Mouse (Mus musculus): Measurements from ENCODE around the gene Ankrd13d. TPM values are rescaled to one million over a fixed set of nuclear protein-coding genes. Genes with fewer than 3 reads are reported as not detected.

Ankrd13d gene
- polyA plus RNA-seq, 1 experiment from 2014 or later = 16.3 TPM

- WGBS = 80% methylated on average over 4 of the region's 4 CpGs
- no peak overlapping the region for H3K4me3 ChIP-seq (ENCODE audit: low read depth, low read length)
- no peaks in the 10 kb centered on the region for H3K27me3 ChIP-seq (replicated peaks; ENCODE audit: control insufficient read depth, insufficient read depth, low read length)
- H3K27ac ChIP-seq (ENCODE audit: low read depth, low read length) = no peak overlapping the region
- H3K4me1 ChIP-seq (ENCODE audit: control insufficient read depth, insufficient read depth, low read length) = no peaks in the 10 kb centered on the region
- no peak overlapping the region for H3K4me2 ChIP-seq (ENCODE audit: low read length)
- ATAC-seq = no peak
- H3K9ac ChIP-seq (ENCODE audit: low read length) = no peak overlapping the region
- H3K36me3 ChIP-seq (ENCODE audit: control insufficient read depth, insufficient read depth, low read length) = peaks cover 85% of the 10 kb centered on the region
- no peak for DNase-seq (ENCODE audit: low spot score)
- H3K9me3 ChIP-seq (replicated peaks; ENCODE audit: control insufficient read depth, low read length) = no peaks in the 10 kb centered on the region
Observed at GRCm38 (mm10) chr19:4319272-4319671, 36.3 kb upstream of the Ankrd13d start.

DNA sequence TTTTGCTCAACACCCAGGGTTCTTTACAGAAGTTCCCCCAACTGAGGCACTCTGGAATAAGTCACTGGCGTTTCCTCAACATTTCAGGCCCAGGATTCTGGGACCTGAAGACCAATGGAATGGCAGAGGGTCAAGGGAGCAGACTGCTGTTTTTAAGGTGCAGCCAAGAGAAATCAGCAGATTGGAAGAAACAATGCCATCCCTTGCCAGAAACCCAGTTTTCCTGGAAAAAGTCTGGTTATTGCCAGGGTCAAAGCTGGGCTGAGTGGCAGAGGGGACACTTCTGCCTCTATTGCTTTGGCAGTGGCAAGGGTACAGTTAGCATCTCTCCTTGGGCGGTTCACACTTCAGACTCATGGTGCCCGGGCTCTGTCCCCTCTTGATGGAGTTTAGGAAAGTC lies 34.2 kb upstream of the Ankrd13d start:
- Histone ChIP-seq H3K4me3 (ENCODE audit: low read depth, low read length) (no peak overlapping the region), H3K4me2 (ENCODE audit: low read length) (no peak overlapping the region), H3K9ac (ENCODE audit: low read length) (no peak overlapping the region), H3K9me3 (replicated peaks; ENCODE audit: control insufficient read depth, low read length) (no peaks in the 10 kb centered on the region), H3K27ac (ENCODE audit: low read depth, low read length) (no peak overlapping the region), H3K36me3 (ENCODE audit: control insufficient read depth, insufficient read depth, low read length) (peaks cover 73% of the 10 kb centered on the region), H3K27me3 (replicated peaks; ENCODE audit: control insufficient read depth, insufficient read depth, low read length) (no peaks in the 10 kb centered on the region), H3K4me1 (ENCODE audit: control insufficient read depth, insufficient read depth, low read length) (no peaks in the 10 kb centered on the region)
- ATAC-seq = no peak
- WGBS = 88% methylated on average over 3 of the region's 3 CpGs
- DNase-seq (ENCODE audit: low spot score) = no peak

DNA sequence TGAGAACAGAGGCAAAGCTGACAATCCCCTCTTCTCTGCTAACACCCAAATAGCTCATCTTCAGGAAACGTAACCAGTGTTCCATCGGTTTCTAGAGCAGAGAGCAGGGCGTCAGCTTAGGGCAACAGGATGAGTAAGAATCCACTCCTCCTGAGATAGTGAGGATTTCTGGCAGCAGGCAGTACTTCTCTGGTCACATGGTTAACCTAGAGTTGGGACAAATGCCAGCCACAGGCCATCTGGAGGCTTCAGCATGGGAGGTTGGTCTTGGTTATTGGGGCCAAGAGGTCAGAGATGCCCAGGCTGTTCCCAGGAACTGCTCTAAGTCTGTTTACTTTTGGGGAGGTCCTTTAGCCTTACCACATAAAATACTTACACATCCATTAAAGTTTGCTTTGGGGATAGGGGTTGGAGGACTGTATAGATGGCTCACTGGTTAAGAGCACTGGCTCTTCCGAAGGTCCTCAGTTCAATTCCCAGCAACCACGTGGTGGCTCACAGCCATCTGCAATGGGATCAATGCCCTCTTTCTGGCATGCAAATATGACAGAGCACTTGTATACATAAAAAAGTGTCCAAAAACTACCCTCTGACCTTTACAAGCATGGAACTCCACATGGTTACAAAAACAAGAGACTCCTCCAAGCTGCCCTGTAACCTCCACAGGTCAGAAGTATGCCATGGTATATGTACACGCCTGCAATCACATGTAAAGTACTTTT lies 32.4 kb upstream of the Ankrd13d start:
- DNase-seq (ENCODE audit: low spot score) (no peak), ATAC-seq (no peak)
- Histone ChIP-seq H3K9me3 (replicated peaks; ENCODE audit: control insufficient read depth, low read length) (no peaks in the 10 kb centered on the region), H3K27ac (ENCODE audit: low read depth, low read length) (no peak overlapping the region), H3K4me3 (ENCODE audit: low read depth, low read length) (no peak overlapping the region), H3K27me3 (replicated peaks; ENCODE audit: control insufficient read depth, insufficient read depth, low read length) (no peaks in the 10 kb centered on the region), H3K4me1 (ENCODE audit: control insufficient read depth, insufficient read depth, low read length) (no peaks in the 10 kb centered on the region), H3K9ac (ENCODE audit: low read length) (no peak overlapping the region), H3K36me3 (ENCODE audit: control insufficient read depth, insufficient read depth, low read length) (peaks cover 56% of the 10 kb centered on the region), H3K4me2 (ENCODE audit: low read length) (no peak overlapping the region)
- WGBS = 86% methylated on average over 6 of the region's 6 CpGs

DNA sequence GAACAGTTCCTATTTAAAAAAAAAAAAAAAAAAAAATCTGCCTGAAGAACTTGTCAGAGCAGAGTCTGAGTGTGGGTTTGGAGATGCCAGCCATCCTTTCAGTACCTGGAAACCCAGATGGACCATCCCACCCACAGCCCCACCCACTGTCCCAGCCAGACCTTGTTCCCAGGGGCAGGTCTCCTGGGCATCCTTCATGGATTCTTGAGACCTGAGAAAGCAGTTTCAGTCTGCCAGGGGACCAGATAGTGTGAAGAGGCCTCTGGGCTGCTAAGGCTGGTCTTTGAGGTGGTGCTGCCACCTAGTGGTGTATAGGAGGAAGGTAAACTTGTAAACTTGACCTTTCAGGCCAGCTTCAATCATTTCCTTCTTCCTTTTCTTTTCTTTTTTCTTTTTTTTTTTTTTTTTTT lies 26.8 kb upstream of the Ankrd13d start:
- no peak overlapping the region for H3K9ac ChIP-seq (ENCODE audit: low read length)
- ATAC-seq (no peak), DNase-seq (ENCODE audit: low spot score) (peak; percentile 85)
- no peaks in the 10 kb centered on the region for H3K9me3 ChIP-seq (replicated peaks; ENCODE audit: control insufficient read depth, low read length)
- H3K27me3 ChIP-seq (replicated peaks; ENCODE audit: control insufficient read depth, insufficient read depth, low read length) = no peaks in the 10 kb centered on the region
- no peak overlapping the region for H3K27ac ChIP-seq (ENCODE audit: low read depth, low read length)
- peaks cover 6% of the 10 kb centered on the region for H3K4me1 ChIP-seq (ENCODE audit: control insufficient read depth, insufficient read depth, low read length)
- no peak overlapping the region for H3K4me2 ChIP-seq (ENCODE audit: low read length)
- no peak overlapping the region for H3K4me3 ChIP-seq (ENCODE audit: low read depth, low read length)
- H3K36me3 ChIP-seq (ENCODE audit: control insufficient read depth, insufficient read depth, low read length) = peaks cover 9% of the 10 kb centered on the region

DNA sequence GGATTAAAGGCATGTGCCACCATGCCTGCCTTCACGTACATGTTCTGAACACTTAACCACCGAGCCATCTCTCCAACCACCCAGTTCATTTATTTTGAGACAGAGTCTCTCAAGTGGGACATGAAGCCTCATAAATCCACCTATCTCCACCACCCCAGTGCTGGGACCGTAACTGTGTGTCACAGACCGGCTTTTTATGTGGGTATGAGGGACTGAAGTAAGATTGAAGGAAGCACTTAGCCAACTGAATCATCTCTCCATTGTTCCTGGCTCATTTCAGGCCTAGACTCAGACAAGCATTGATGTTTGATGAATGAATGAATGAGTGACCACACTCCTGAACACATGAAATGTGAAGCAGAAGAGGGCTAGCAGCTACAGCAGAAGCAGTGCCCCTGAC lies 26.4 kb upstream of the Ankrd13d start:
- no peaks in the 10 kb centered on the region for H3K9me3 ChIP-seq (replicated peaks; ENCODE audit: control insufficient read depth, low read length)
- no peak for DNase-seq (ENCODE audit: low spot score)
- peaks cover 11% of the 10 kb centered on the region for H3K4me1 ChIP-seq (ENCODE audit: control insufficient read depth, insufficient read depth, low read length)
- peaks cover 9% of the 10 kb centered on the region for H3K36me3 ChIP-seq (ENCODE audit: control insufficient read depth, insufficient read depth, low read length)
- 92% methylated on average over 4 of the region's 4 CpGs for WGBS
- no peak overlapping the region for H3K9ac ChIP-seq (ENCODE audit: low read length)
- no peak overlapping the region for H3K4me2 ChIP-seq (ENCODE audit: low read length)
- H3K27ac ChIP-seq (ENCODE audit: low read depth, low read length) = no peak overlapping the region
- no peak for ATAC-seq
- H3K27me3 ChIP-seq (replicated peaks; ENCODE audit: control insufficient read depth, insufficient read depth, low read length) = no peaks in the 10 kb centered on the region
- H3K4me3 ChIP-seq (ENCODE audit: low read depth, low read length) = no peak overlapping the region

DNA sequence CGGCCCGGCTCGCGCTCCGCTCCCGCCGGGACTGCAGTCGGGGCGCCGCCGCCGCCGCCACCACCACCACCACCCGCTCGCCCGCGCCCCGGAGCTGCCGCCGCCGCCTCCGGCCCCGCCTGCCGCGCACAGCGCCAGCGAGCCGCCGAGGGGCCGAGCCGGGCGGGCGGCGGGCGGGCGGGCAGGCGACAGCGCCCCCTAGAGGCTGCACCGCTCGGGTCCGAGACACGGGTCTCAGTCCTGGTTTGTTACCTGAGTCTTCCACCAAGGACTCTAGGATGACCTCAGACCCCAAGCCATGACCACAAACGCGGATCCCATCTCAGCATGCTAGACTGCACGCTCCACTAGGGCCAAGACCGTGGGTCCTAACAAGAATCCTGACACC lies 23.2 kb upstream of the Ankrd13d start, which contains the start of gene Grk2:
TSS of gene Grk2 (minus strand) at position 33 of the 388 bp plus-strand sequence.
- Histone ChIP-seq H3K9me3 (replicated peaks; ENCODE audit: control insufficient read depth, low read length) (no peaks in the 10 kb centered on the region), H3K9ac (ENCODE audit: low read length) (peak within 1 kb of the TSS; percentile 97), H3K27me3 (replicated peaks; ENCODE audit: control insufficient read depth, insufficient read depth, low read length) (no peaks in the 10 kb centered on the region), H3K4me1 (ENCODE audit: control insufficient read depth, insufficient read depth, low read length) (peaks cover 37% of the 10 kb centered on the region), H3K36me3 (ENCODE audit: control insufficient read depth, insufficient read depth, low read length) (no peaks in the 10 kb centered on the region), H3K4me2 (ENCODE audit: low read length) (peak within 1 kb of the TSS; percentile 90), H3K4me3 (ENCODE audit: low read depth, low read length) (peak within 1 kb of the TSS; percentile 96), H3K27ac (ENCODE audit: low read depth, low read length) (peak within 1 kb of the TSS; percentile 88)
- DNase-seq (ENCODE audit: low spot score) = peak; percentile 78
- ATAC-seq = peak; percentile 82
- under 1% methylated on average over 30 of the region's 46 CpGs for WGBS

DNA sequence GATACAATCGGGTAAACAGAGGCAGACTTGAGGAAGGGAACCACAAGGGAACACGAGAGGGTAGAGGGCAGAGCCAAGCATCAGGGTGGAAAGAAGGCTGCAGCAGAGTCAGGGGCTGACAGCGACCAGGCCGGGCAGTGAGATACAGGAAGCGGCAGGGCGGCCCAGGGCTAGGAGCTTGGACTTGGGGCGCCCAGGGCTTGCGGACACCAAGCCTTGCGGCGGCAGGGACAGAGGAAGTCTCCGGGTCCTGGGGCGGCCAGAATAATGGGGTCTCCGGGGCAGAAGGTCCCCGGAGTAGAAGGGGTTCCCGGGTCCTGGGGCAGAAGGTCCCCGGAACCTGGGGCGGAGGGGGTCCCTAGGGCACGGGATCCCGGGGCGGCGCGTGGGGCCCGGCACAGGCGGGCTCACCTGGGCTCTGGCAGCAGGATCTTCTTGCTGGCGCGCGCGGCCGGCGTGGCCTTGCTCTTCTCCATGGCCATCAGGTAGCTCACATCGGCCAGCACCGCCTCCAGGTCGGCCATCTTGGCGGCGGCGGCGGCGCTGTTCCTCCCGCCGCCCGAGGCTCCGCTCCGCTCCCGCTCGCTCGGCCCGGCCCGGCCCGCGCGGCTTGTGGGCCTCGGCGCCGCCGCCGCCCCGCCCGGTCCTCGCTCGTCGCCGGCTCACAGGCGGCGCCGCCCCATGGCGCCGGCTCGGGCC lies 22.7 kb upstream of the Ankrd13d start:
- H3K4me1 ChIP-seq (ENCODE audit: control insufficient read depth, insufficient read depth, low read length) = peaks cover 40% of the 10 kb centered on the region
- peak overlapping the region; percentile 96 for H3K4me3 ChIP-seq (ENCODE audit: low read depth, low read length)
- peak overlapping the region; percentile 97 for H3K9ac ChIP-seq (ENCODE audit: low read length)
- H3K9me3 ChIP-seq (replicated peaks; ENCODE audit: control insufficient read depth, low read length) = no peaks in the 10 kb centered on the region
- under 1% methylated on average over 43 of the region's 68 CpGs for WGBS
- DNase-seq (ENCODE audit: low spot score) = peak; percentile 56
- no peaks in the 10 kb centered on the region for H3K27me3 ChIP-seq (replicated peaks; ENCODE audit: control insufficient read depth, insufficient read depth, low read length)
- H3K4me2 ChIP-seq (ENCODE audit: low read length) = peak overlapping the region; percentile 90
- H3K36me3 ChIP-seq (ENCODE audit: control insufficient read depth, insufficient read depth, low read length) = no peaks in the 10 kb centered on the region
- peak overlapping the region; percentile 88 for H3K27ac ChIP-seq (ENCODE audit: low read depth, low read length)
- peak; percentile 60 for ATAC-seq

DNA sequence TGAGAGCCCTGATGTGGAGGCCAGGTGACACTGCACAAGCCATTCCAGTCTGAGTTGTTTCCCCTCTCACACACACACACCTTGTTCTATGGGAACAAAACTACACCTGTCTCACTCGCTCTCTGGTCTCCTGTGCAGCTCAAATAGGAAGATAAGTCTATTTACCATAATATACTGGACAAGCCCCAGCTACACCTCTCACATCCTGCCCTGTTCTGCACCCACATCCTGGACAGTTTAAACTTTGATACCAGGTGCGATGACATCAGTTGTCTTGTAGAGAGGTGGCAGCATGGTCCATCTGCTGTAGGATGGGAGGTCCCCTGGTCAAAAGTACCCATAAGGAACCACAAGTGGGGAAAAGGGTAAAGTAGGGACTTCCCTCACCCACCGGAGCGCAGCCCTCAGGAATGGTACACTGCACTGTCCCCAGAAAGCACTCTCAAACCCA lies 22.0 kb upstream of the Ankrd13d start:
- no peaks in the 10 kb centered on the region for H3K27me3 ChIP-seq (replicated peaks; ENCODE audit: control insufficient read depth, insufficient read depth, low read length)
- peaks cover 40% of the 10 kb centered on the region for H3K4me1 ChIP-seq (ENCODE audit: control insufficient read depth, insufficient read depth, low read length)
- 48% methylated on average over 4 of the region's 4 CpGs for WGBS
- H3K9me3 ChIP-seq (replicated peaks; ENCODE audit: control insufficient read depth, low read length) = no peaks in the 10 kb centered on the region
- ATAC-seq (peak; percentile 5; the same call in 1 of the 2 replicates), DNase-seq (ENCODE audit: low spot score) (no peak)
- no peaks in the 10 kb centered on the region for H3K36me3 ChIP-seq (ENCODE audit: control insufficient read depth, insufficient read depth, low read length)
- peak overlapping the region; percentile 97 for H3K9ac ChIP-seq (ENCODE audit: low read length)
- peak overlapping the region; percentile 96 for H3K4me3 ChIP-seq (ENCODE audit: low read depth, low read length)
- no peak overlapping the region for H3K27ac ChIP-seq (ENCODE audit: low read depth, low read length)
- H3K4me2 ChIP-seq (ENCODE audit: low read length) = peak overlapping the region; percentile 90

GRCm38 (mm10) chr19:4304251-4304821 lies 21.4 kb upstream of the Ankrd13d start:
- ATAC-seq (no peak), DNase-seq (ENCODE audit: low spot score) (no peak)
- H3K9ac ChIP-seq (ENCODE audit: low read length) = peak overlapping the region; percentile 97
- peak overlapping the region; percentile 96 for H3K4me3 ChIP-seq (ENCODE audit: low read depth, low read length)
- H3K4me2 ChIP-seq (ENCODE audit: low read length) = peak overlapping the region; percentile 90
- no peak overlapping the region for H3K27ac ChIP-seq (ENCODE audit: low read depth, low read length)
- WGBS = 74% methylated on average over 5 of the region's 5 CpGs
- H3K4me1 ChIP-seq (ENCODE audit: control insufficient read depth, insufficient read depth, low read length) = peaks cover 40% of the 10 kb centered on the region
- no peaks in the 10 kb centered on the region for H3K36me3 ChIP-seq (ENCODE audit: control insufficient read depth, insufficient read depth, low read length)
- no peaks in the 10 kb centered on the region for H3K27me3 ChIP-seq (replicated peaks; ENCODE audit: control insufficient read depth, insufficient read depth, low read length)
- H3K9me3 ChIP-seq (replicated peaks; ENCODE audit: control insufficient read depth, low read length) = no peaks in the 10 kb centered on the region

Data from forebrain, embryonic 14.5 days (tissue).